Mouse (Mus musculus): ENCODE results near the gene Tab1. TPM values are rescaled to one million over a fixed set of nuclear protein-coding genes. Genes with fewer than 3 reads are reported as not detected.

Gene Tab1
- polyA plus RNA-seq, 1 experiment: 33.3 TPM

DNA sequence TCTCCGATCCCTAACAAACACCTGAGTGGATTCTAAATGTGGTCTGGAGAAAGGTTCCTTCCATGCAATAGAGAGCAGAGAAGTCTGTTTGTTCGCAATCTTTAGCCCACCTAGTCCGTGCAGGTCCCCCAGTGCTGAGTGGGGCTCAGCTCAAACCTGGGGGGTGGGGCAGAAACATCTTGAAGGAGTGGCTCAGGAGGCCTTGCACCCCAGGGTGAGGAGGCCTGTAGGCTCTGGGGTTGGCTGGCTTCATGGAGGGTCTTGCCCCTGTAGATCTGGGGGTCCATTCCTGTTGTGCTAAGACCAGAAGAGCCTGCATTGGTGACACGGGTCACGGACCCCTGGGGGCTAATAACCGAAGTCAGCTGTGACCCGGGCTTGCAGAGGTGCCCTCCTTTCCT, 40.9 kb upstream of the Tab1 start:
- Histone ChIP-seq H3K4me2 (ENCODE audit: low read depth) (peak overlapping the region; percentile 94), H3K79me2 (ENCODE audit: control insufficient read depth, insufficient read depth) (no peaks in the 10 kb centered on the region), H3K27me3 (ENCODE audit: control insufficient read depth, insufficient read depth, insufficient read length) (no peaks in the 10 kb centered on the region), H3K36me3 (ENCODE audit: control insufficient read depth, insufficient read depth) (no peaks in the 10 kb centered on the region), H3ac (ENCODE audit: control insufficient read depth, insufficient read length) (no peak overlapping the region), H3K4me3 (peak overlapping the region; percentile 22)
- no peak for TF ChIP-seq SRF (IDR thresholded peaks at IDR 0.05; ENCODE audit: control insufficient read depth, insufficient read length, low read depth)
- no peak for TF ChIP-seq TCF12 (IDR thresholded peaks at IDR 0.05; ENCODE audit: insufficient read depth, poor library complexity, severe bottlenecking)

DNA sequence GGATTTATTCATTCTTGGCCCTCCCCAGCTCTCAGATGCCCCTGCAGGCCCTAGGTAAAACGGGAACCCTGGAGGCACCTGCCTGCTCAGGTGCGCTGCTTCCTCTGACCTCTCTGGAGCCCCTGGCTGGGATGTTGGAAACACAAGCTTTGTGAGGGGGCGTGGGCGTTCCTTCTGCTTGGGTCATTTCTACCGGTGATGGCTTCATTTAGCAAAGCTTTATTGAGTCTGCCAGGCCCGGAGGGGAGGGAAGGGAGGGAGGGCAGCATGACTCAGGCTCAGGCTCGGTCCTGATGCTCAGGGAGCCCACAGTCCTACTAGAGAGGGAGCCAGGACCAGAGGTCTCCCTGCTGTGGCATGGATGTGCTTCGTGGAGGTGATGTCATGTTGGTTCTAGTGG, 40.3 kb upstream of the Tab1 start:
- no peak overlapping the region for H3K4me3 ChIP-seq
- no peaks in the 10 kb centered on the region for H3K36me3 ChIP-seq (ENCODE audit: control insufficient read depth, insufficient read depth)
- TF ChIP-seq POLR2AphosphoS2 (IDR thresholded peaks at IDR 0.05; ENCODE audit: insufficient read length, low read depth) (no peak), MAX (IDR thresholded peaks at IDR 0.05; ENCODE audit: low read depth) (no peak), TCF12 (IDR thresholded peaks at IDR 0.05; ENCODE audit: insufficient read depth, poor library complexity, severe bottlenecking) (no peak), CEBPB (IDR thresholded peaks at IDR 0.05; ENCODE audit: insufficient read depth, poor library complexity, severe bottlenecking) (no peak), REST (IDR thresholded peaks at IDR 0.05; ENCODE audit: insufficient read depth, insufficient read length) (no peak), TCF3 (IDR thresholded peaks at IDR 0.05; ENCODE audit: insufficient read length, low read depth) (no peak), SRF (IDR thresholded peaks at IDR 0.05; ENCODE audit: control insufficient read depth, insufficient read length, low read depth) (no peak), POLR2A (IDR thresholded peaks at IDR 0.05; ENCODE audit: insufficient read length, low read depth) (no peak), USF1 (IDR thresholded peaks at IDR 0.05; ENCODE audit: low read depth) (no peak), MYOD1 (IDR thresholded peaks at IDR 0.05; ENCODE audit: control insufficient read depth in 1 of 3, insufficient read length in 2 of 3, low read depth in 2 of 3) (no peak), MYOG (IDR thresholded peaks at IDR 0.05; ENCODE audit: control insufficient read depth in 1 of 3, insufficient read depth in 1 of 3, insufficient read length in 2 of 3, low read depth in 2 of 3) (no peak), E2F4 (IDR thresholded peaks at IDR 0.05; ENCODE audit: insufficient read depth) (no peak)
- H3K4me2 ChIP-seq (ENCODE audit: low read depth): no peak overlapping the region
- no peaks in the 10 kb centered on the region for H3K79me2 ChIP-seq (ENCODE audit: control insufficient read depth, insufficient read depth)
- no peaks in the 10 kb centered on the region for H3K27me3 ChIP-seq (ENCODE audit: control insufficient read depth, insufficient read depth, insufficient read length)
- no peak overlapping the region for H3ac ChIP-seq (ENCODE audit: control insufficient read depth, insufficient read length)

DNA sequence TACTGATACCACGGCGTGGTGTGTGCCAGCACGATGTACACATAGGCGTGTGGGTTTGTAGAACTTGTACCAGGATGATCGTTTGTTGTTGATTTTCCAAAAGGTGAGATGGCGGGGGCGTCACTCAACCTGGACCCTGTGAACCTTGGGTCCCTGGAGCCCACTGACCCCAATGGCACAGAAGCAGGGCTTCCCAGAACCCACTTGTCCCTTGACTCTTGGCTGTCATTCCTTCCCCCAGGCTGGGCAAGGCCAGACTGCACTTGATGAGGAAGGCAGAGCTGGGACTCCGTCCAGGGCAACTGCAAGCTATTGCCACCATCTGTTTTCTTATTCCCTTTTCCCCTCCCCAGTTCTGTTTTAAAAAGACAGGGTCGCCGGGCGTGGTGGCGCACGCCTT, 38.7 kb upstream of the Tab1 start:
- H3K4me2 ChIP-seq (ENCODE audit: low read depth): no peak overlapping the region
- H3ac ChIP-seq (ENCODE audit: control insufficient read depth, insufficient read length): no peak overlapping the region
- H3K4me3 ChIP-seq: no peak overlapping the region
- no peaks in the 10 kb centered on the region for H3K36me3 ChIP-seq (ENCODE audit: control insufficient read depth, insufficient read depth)
- TF ChIP-seq MYOG (IDR thresholded peaks at IDR 0.05; ENCODE audit: control insufficient read depth in 1 of 3, insufficient read depth in 1 of 3, insufficient read length in 2 of 3, low read depth in 2 of 3) (no peak), POLR2A (IDR thresholded peaks at IDR 0.05; ENCODE audit: insufficient read length, low read depth) (no peak), E2F4 (IDR thresholded peaks at IDR 0.05; ENCODE audit: insufficient read depth) (no peak), REST (IDR thresholded peaks at IDR 0.05; ENCODE audit: insufficient read depth, insufficient read length) (no peak), MYOD1 (IDR thresholded peaks at IDR 0.05; ENCODE audit: control insufficient read depth in 1 of 3, insufficient read length in 2 of 3, low read depth in 2 of 3) (no peak), MAX (IDR thresholded peaks at IDR 0.05; ENCODE audit: low read depth) (no peak), USF1 (IDR thresholded peaks at IDR 0.05; ENCODE audit: low read depth) (no peak), POLR2AphosphoS2 (IDR thresholded peaks at IDR 0.05; ENCODE audit: insufficient read length, low read depth) (no peak)
- H3K79me2 ChIP-seq (ENCODE audit: control insufficient read depth, insufficient read depth): no peaks in the 10 kb centered on the region
- no peaks in the 10 kb centered on the region for H3K27me3 ChIP-seq (ENCODE audit: control insufficient read depth, insufficient read depth, insufficient read length)

DNA sequence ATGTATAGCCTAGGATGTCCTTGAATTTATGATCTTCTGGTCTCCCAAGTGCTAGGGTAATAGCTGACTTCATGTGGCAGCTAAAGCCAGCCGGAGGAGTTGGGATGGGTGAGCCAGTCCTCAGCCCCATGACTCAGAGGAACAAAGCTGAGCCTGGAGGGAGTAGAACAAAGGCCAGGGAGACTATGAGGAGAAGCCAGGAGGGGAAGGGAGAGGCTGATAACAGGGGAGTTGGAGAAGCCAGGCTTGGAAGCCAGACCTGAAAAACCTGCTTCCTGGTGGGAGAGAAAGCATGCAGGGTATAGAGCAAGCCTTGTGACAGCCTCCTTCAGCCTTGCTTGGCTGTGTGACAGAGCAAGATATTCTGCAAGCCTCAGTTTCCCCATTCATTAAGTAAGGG, 37.3 kb upstream of the Tab1 start:
- no peak overlapping the region for H3K4me2 ChIP-seq (ENCODE audit: low read depth)
- no peak overlapping the region for H3K4me3 ChIP-seq
- H3K79me2 ChIP-seq (ENCODE audit: control insufficient read depth, insufficient read depth): no peaks in the 10 kb centered on the region
- TF ChIP-seq REST (IDR thresholded peaks at IDR 0.05; ENCODE audit: insufficient read depth, insufficient read length) (no peak), E2F4 (IDR thresholded peaks at IDR 0.05; ENCODE audit: insufficient read depth) (no peak), MAX (IDR thresholded peaks at IDR 0.05; ENCODE audit: low read depth) (no peak), MYOD1 (IDR thresholded peaks at IDR 0.05; ENCODE audit: control insufficient read depth in 1 of 3, insufficient read length in 2 of 3, low read depth in 2 of 3) (no peak), CEBPB (IDR thresholded peaks at IDR 0.05; ENCODE audit: insufficient read depth, poor library complexity, severe bottlenecking) (no peak), MYOG (IDR thresholded peaks at IDR 0.05; ENCODE audit: control insufficient read depth in 1 of 3, insufficient read depth in 1 of 3, insufficient read length in 2 of 3, low read depth in 2 of 3) (no peak), TCF12 (IDR thresholded peaks at IDR 0.05; ENCODE audit: insufficient read depth, poor library complexity, severe bottlenecking) (no peak), POLR2A (IDR thresholded peaks at IDR 0.05; ENCODE audit: insufficient read length, low read depth) (no peak), USF1 (IDR thresholded peaks at IDR 0.05; ENCODE audit: low read depth) (no peak), TCF3 (IDR thresholded peaks at IDR 0.05; ENCODE audit: insufficient read length, low read depth) (no peak), SRF (IDR thresholded peaks at IDR 0.05; ENCODE audit: control insufficient read depth, insufficient read length, low read depth) (no peak), POLR2AphosphoS2 (IDR thresholded peaks at IDR 0.05; ENCODE audit: insufficient read length, low read depth) (no peak)
- no peaks in the 10 kb centered on the region for H3K27me3 ChIP-seq (ENCODE audit: control insufficient read depth, insufficient read depth, insufficient read length)
- no peaks in the 10 kb centered on the region for H3K36me3 ChIP-seq (ENCODE audit: control insufficient read depth, insufficient read depth)
- no peak overlapping the region for H3ac ChIP-seq (ENCODE audit: control insufficient read depth, insufficient read length)

DNA sequence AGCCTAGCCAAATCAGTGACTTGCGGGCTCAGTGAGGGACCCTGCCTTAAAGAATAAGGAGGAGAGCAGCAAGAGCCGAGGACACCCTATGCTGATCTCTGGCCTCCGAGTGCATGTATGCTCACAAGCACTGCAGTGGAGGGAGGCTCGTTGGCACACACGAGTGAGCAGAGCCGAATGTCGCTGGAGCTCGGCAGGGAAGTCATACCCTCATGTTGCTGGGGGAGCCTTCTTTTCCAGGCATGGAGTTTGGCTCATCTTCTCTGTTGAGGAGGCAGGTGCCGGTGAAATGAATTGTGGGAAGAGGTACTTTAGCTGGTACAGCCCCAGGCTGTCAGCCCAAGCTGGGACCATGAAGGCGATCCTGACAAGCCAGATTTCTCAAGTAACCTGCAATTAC, 36.5 kb upstream of the Tab1 start:
- TF ChIP-seq MYOG (IDR thresholded peaks at IDR 0.05; ENCODE audit: control insufficient read depth in 1 of 3, insufficient read depth in 1 of 3, insufficient read length in 2 of 3, low read depth in 2 of 3): no peak
- TF ChIP-seq MYOD1 (IDR thresholded peaks at IDR 0.05; ENCODE audit: control insufficient read depth in 1 of 3, insufficient read length in 2 of 3, low read depth in 2 of 3): no peak
- TF ChIP-seq REST (IDR thresholded peaks at IDR 0.05; ENCODE audit: insufficient read depth, insufficient read length): no peak
- TF ChIP-seq USF1 (IDR thresholded peaks at IDR 0.05; ENCODE audit: low read depth): no peak
- TF ChIP-seq E2F4 (IDR thresholded peaks at IDR 0.05; ENCODE audit: insufficient read depth): no peak
- TF ChIP-seq CEBPB (IDR thresholded peaks at IDR 0.05; ENCODE audit: insufficient read depth, poor library complexity, severe bottlenecking): no peak
- no peak for TF ChIP-seq POLR2AphosphoS2 (IDR thresholded peaks at IDR 0.05; ENCODE audit: insufficient read length, low read depth)
- no peak for TF ChIP-seq MAX (IDR thresholded peaks at IDR 0.05; ENCODE audit: low read depth)
- TF ChIP-seq POLR2A (IDR thresholded peaks at IDR 0.05; ENCODE audit: insufficient read length, low read depth): no peak
- no peak overlapping the region for H3K4me3 ChIP-seq
- no peak overlapping the region for H3K4me2 ChIP-seq (ENCODE audit: low read depth)
- no peaks in the 10 kb centered on the region for H3K36me3 ChIP-seq (ENCODE audit: control insufficient read depth, insufficient read depth)
- H3K27me3 ChIP-seq (ENCODE audit: control insufficient read depth, insufficient read depth, insufficient read length): no peaks in the 10 kb centered on the region
- H3ac ChIP-seq (ENCODE audit: control insufficient read depth, insufficient read length): no peak overlapping the region
- H3K79me2 ChIP-seq (ENCODE audit: control insufficient read depth, insufficient read depth): no peaks in the 10 kb centered on the region
